ENCODE assay signal across 11 mouse cellular contexts in the genomic region with DNA sequence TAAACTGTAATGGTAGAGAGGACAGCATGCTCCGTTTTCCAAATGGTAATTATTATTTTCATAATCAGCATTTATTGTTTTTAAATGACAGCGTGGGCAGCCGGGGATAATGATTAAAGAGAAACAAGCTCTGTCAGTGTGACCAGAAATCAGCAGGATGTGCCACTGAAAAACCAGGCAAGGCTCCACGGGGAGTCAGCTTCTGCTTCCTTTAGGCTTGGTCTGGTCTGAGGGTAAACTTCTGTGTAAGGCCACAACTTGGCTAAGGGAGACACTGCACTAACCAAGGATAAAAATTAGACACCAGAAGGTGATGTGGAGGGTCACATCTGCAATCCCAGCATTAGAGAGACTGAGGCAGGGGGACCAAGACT. TPM values are rescaled to one million over a fixed set of nuclear protein-coding genes. Genes with fewer than 3 reads are reported as not detected.
A peak's percentile ranks its signal among the peaks of the same experiment; 100 is the strongest.
DNase-seq lines count a peak whose midpoint lies in the region; ATAC-seq and TF ChIP-seq lines count a peak whose summit lies in the region.
"Had no signal": no experiment of that assay in that cellular context is flagged by ENCODE, and none has a peak within 500 bp of the region (broad histone marks: within the 10 kb centered on the region; RNA-seq: fewer than 3 reads in every experiment).

No protein-coding gene starts in this region.

- no peak for DNase-seq in gastrocnemius, adult 2 months
- no peak for DNase-seq in gastrocnemius, postnatal 14 days
- no peak for DNase-seq in kidney, postnatal 0 days (ENCODE audit: low spot score)
- no peak for DNase-seq in kidney, adult 8-10 months
- no peak for DNase-seq in forebrain, postnatal 0 days
- no peak for DNase-seq in gastrocnemius, postnatal 25 days
- DNase-seq: cerebellum, postnatal 10 days; layer of hippocampus, postnatal 36 days had no signal

- WGBS in kidney, postnatal 0 days, result 24% methylated on average over 4 of the region's 4 CpGs
- 1% methylated on average over 4 of the region's 4 CpGs for whole genome bisulfite sequencing in bone marrow, adult 2 months
- WGBS in liver, embryonic 16.5 days (ENCODE audit: insufficient replicate concordance), result 23% methylated on average over 4 of the region's 4 CpGs
- WGBS in forebrain, postnatal 0 days, result 51% methylated on average over 4 of the region's 4 CpGs

- H3K4me3 ChIP-seq in gastrocnemius, adult 2 months, result peak overlapping the region; percentile 45
- no peak overlapping the region for H3K4me3 ChIP-seq in kidney, postnatal 0 days (replicated peaks; ENCODE audit: low read depth, low read length)
- peak overlapping the region; percentile 46 for H3K4me3 ChIP-seq in bone marrow, adult 2 months (replicated peaks; ENCODE audit: control insufficient read depth, low read depth, low read length)
- peak overlapping the region; percentile 27 for H3K4me3 ChIP-seq in liver, embryonic 16.5 days (ENCODE audit: low read depth, low read length)
- no peak overlapping the region for H3K4me3 ChIP-seq in forebrain, postnatal 0 days (ENCODE audit: low read depth, low read length)
- H3K4me3 ChIP-seq: midbrain, embryonic 13.5 days had no signal

- ATAC-seq in kidney, postnatal 0 days (replicated peaks; ENCODE audit: low FRiP score, low read depth), result no peak
- no peak for ATAC-seq in liver, embryonic 16.5 days (ENCODE audit: low read depth)
- no peak for ATAC-seq in forebrain, postnatal 0 days
- ATAC-seq: midbrain, embryonic 13.5 days had no signal

- no peaks in the 10 kb centered on the region for H3K9me3 ChIP-seq in kidney, postnatal 0 days (replicated peaks; ENCODE audit: low read length)
- H3K9me3 ChIP-seq in liver, embryonic 16.5 days (replicated peaks; ENCODE audit: control insufficient read depth, low read length), result no peaks in the 10 kb centered on the region
- no peaks in the 10 kb centered on the region for H3K9me3 ChIP-seq in forebrain, postnatal 0 days (ENCODE audit: low read length)
- H3K9me3 ChIP-seq: midbrain, embryonic 13.5 days had no signal

- H3K27me3 ChIP-seq in kidney, postnatal 0 days (ENCODE audit: insufficient read depth, low read length), result no peaks in the 10 kb centered on the region
- no peaks in the 10 kb centered on the region for H3K27me3 ChIP-seq in liver, embryonic 16.5 days (ENCODE audit: control insufficient read depth, insufficient read depth, low read depth, low read length)
- H3K27me3 ChIP-seq in forebrain, postnatal 0 days (ENCODE audit: insufficient read depth, low read length), result no peaks in the 10 kb centered on the region
- H3K27me3 ChIP-seq: midbrain, embryonic 13.5 days had no signal

- peak overlapping the region; percentile 41 for H3K4me2 ChIP-seq in kidney, postnatal 0 days (ENCODE audit: low read length)
- peak overlapping the region; percentile 47 for H3K4me2 ChIP-seq in liver, embryonic 16.5 days (ENCODE audit: low read depth, low read length)
- H3K4me2 ChIP-seq in forebrain, postnatal 0 days (ENCODE audit: low read depth), result no peak overlapping the region
- H3K4me2 ChIP-seq: midbrain, embryonic 13.5 days had no signal

- intact Hi-C loops in gastrocnemius, adult 2 months (cut with DNase I), result no loop called here
- intact Hi-C loops in gastrocnemius, postnatal 14 days (cut with DNase I; ENCODE audit: low total_unique reads), result no loop called here

- peaks cover 13% of the 10 kb centered on the region for H3K4me1 ChIP-seq in kidney, postnatal 0 days (replicated peaks; ENCODE audit: insufficient read depth, low read length)
- peaks cover 7% of the 10 kb centered on the region for H3K4me1 ChIP-seq in bone marrow, adult 2 months (ENCODE audit: control insufficient read depth, insufficient read depth, low read length)
- H3K4me1 ChIP-seq in liver, embryonic 16.5 days (ENCODE audit: control insufficient read depth, low read depth, low read length), result peaks cover 13% of the 10 kb centered on the region
- peaks cover 7% of the 10 kb centered on the region; the same call in 1 of the 2 replicates for H3K4me1 ChIP-seq in forebrain, postnatal 0 days (ENCODE audit: insufficient read depth)

- H3K27ac ChIP-seq in gastrocnemius, adult 2 months, result peak overlapping the region; percentile 59
- H3K27ac ChIP-seq in kidney, postnatal 0 days, result peak overlapping the region; percentile 66
- H3K27ac ChIP-seq in bone marrow, adult 2 months (ENCODE audit: control insufficient read depth, insufficient read depth, low read depth, low read length, poor library complexity), result peak overlapping the region; percentile 18; the same call in 1 of the 2 replicates
- H3K27ac ChIP-seq in liver, embryonic 16.5 days (ENCODE audit: low read length), result peak overlapping the region; percentile 26
- H3K27ac ChIP-seq in forebrain, postnatal 0 days (ENCODE audit: low read depth, low read length), result no peak overlapping the region
- H3K27ac ChIP-seq: midbrain, embryonic 13.5 days had no signal

- no peak for TF ChIP-seq POLR2A in bone marrow, adult 2 months (IDR thresholded peaks at IDR 0.05; ENCODE audit: borderline replicate concordance, control insufficient read depth, low read depth, low read length)

- no peaks in the 10 kb centered on the region for H3K36me3 ChIP-seq in kidney, postnatal 0 days (ENCODE audit: insufficient read depth, low read length)
- no peaks in the 10 kb centered on the region for H3K36me3 ChIP-seq in liver, embryonic 16.5 days (ENCODE audit: control insufficient read depth, insufficient read depth)
- no peaks in the 10 kb centered on the region for H3K36me3 ChIP-seq in forebrain, postnatal 0 days (ENCODE audit: insufficient read depth)
- H3K36me3 ChIP-seq: midbrain, embryonic 13.5 days had no signal

- no peak for TF ChIP-seq CTCF in gastrocnemius, adult 2 months (IDR thresholded peaks at IDR 0.05)
- TF ChIP-seq CTCF in kidney, postnatal 0 days (IDR thresholded peaks at IDR 0.05; ENCODE audit: low read depth), result no peak
- TF ChIP-seq CTCF in bone marrow, adult 2 months (IDR thresholded peaks at IDR 0.05; ENCODE audit: control insufficient read depth, insufficient read depth, low read length), result no peak
- no peak for TF ChIP-seq CTCF in forebrain, postnatal 0 days (IDR thresholded peaks at IDR 0.05; ENCODE audit: low read depth)

- no peak overlapping the region for H3K9ac ChIP-seq in kidney, postnatal 0 days (ENCODE audit: low read depth, low read length)
- no peak overlapping the region; the same call in 1 of the 2 replicates for H3K9ac ChIP-seq in liver, embryonic 16.5 days (ENCODE audit: low read depth, low read length)
- no peak overlapping the region for H3K9ac ChIP-seq in forebrain, postnatal 0 days
- H3K9ac ChIP-seq: midbrain, embryonic 13.5 days had no signal

RNA-seq across cellular contexts. Expression of a gene that starts 11.5 kb away (rescaled TPM):
- total RNA-seq in gastrocnemius, adult 2 months (2021), result 1 to 10 TPM; 1.6 to 2.1 TPM
- total RNA-seq in gastrocnemius, postnatal 14 days (2021), result 1 to 10 TPM; 4.4 to 5.7 TPM
- polyA plus RNA-seq in kidney, postnatal 0 days (2015; fragmentation: Nextera tagmentation; extraction: Ambion mirVana), result 20.7 and 22.5 TPM in 2 replicates
- polyA plus RNA-seq in bone marrow, adult 2 months (2011; ENCODE audit: insufficient read depth, insufficient read length, low replicate concordance, missing spikeins), result 0.54 and 6.2 TPM in 2 replicates
- polyA plus RNA-seq in liver, embryonic 16.5 days (2015; fragmentation: Nextera tagmentation; extraction: Ambion mirVana), result 4.4 and 6.6 TPM in 2 replicates
- total RNA-seq in forebrain, postnatal 0 days (2014; rRNA removed), result 3.1 and 6.7 TPM in 2 replicates
- 3.0 and 3.6 TPM in 2 replicates for polyA plus RNA-seq in forebrain, postnatal 0 days (2015; fragmentation: Nextera tagmentation; extraction: Ambion mirVana)
- 1 to 10 TPM; 2.1 to 2.4 TPM for total RNA-seq in gastrocnemius, postnatal 25 days (2021)

Comparison
In these comparisons a context has a peak if more than half of its experiments do, and no peak if none do; other contexts are left out.
1. H3K4me3 ChIP-seq: peak in gastrocnemius, adult 2 months (single experiment), bone marrow, adult 2 months (single experiment) and liver, embryonic 16.5 days (single experiment); none in kidney, postnatal 0 days (single experiment) and forebrain, postnatal 0 days (single experiment).